Mouse (Mus musculus) megakaryocyte, embryonic 14.5 days (primary cell): ENCODE results near the gene Nudc.

ENCODE experiments used
- FLI1 ChIP-seq: IDR thresholded peaks from 2 replicates; pipeline ENCODE4 v1.6.1; 2012; ENCODE audit warnings: low read length, inconsistent platforms, mixed read lengths
- GATA1 ChIP-seq: IDR thresholded peaks from 3 replicates; pipeline ENCODE4 v1.6.1; 2012; ENCODE audit warnings: mixed read lengths, low read length, inconsistent platforms, borderline replicate concordance

- TF ChIP-seq GATA1 (no peak), FLI1 (no peak)
These were observed 14.1 kb upstream of the Nudc start for GRCm38 (mm10) chr4:133559846-133560245.
